Mouse (Mus musculus) G1E-ER4 (cell line): ENCODE measurements around the gene Olfr1340. TPM values are rescaled to one million over a fixed set of nuclear protein-coding genes. Genes with fewer than 3 reads are reported as not detected.

Experiments used
- GATA1 ChIP-seq: IDR thresholded peaks from one replicate; pipeline ENCODE4 v1.8.0; 2012; ENCODE audit warnings: low read length, inconsistent platforms
- polyA plus RNA-seq: library from polyadenylated mRNA; stranded (reverse); fragments of >175 nt; gene quantifications from 2 replicates; pipeline ENCODE4 v1.2.3, GENCODE M21; 2012

The Olfr1340 gene
- polyA plus RNA-seq, result not detected in 2 replicates

GRCm38 (mm10) chr4:118719838-118720237, at the start of gene Olfr1340:
Gene Olfr1340 (plus strand): TSS chr4:118720138.
- TF ChIP-seq GATA1, result no peak

GRCm38 (mm10) chr4:118687086-118687485, 32.9 kb upstream of the Olfr1340 start:
- TF ChIP-seq GATA1, result no peak

- no peak for TF ChIP-seq GATA1
Measured at GRCm38 (mm10) chr4:118692412-118692973, 27.4 kb upstream of the Olfr1340 start, which contains the start of gene Olfr1342. Gene Olfr1342 (minus strand): TSS chr4:118692756.

- TF ChIP-seq GATA1, result no peak
Measured at GRCm38 (mm10) chr4:118693812-118694211, 26.1 kb upstream of the Olfr1340 start.

GRCm38 (mm10) chr4:118703223-118703622, 16.7 kb upstream of the Olfr1340 start, which contains the start of gene Olfr1341:
Gene Olfr1341 (plus strand): TSS chr4:118703523.
- no peak for TF ChIP-seq GATA1

GRCm38 (mm10) chr4:118708086-118708485, 11.9 kb upstream of the Olfr1340 start:
- no peak for TF ChIP-seq GATA1

- no peak for TF ChIP-seq GATA1
Measured at GRCm38 (mm10) chr4:118711656-118712055, 8.3 kb upstream of the Olfr1340 start.

- TF ChIP-seq GATA1, result no peak
Measured at GRCm38 (mm10) chr4:118721742-118722483, 2.0 kb downstream of the Olfr1340 start.

- no peak for TF ChIP-seq GATA1
Measured at GRCm38 (mm10) chr4:118731875-118732274, 11.9 kb downstream of the Olfr1340 start, which contains the start of gene Olfr1339. Gene Olfr1339 (plus strand): TSS chr4:118732175.

GRCm38 (mm10) chr4:118739574-118739973, 19.6 kb downstream of the Olfr1340 start:
- no peak for TF ChIP-seq GATA1

GRCm38 (mm10) chr4:118740988-118741698, 21.2 kb downstream of the Olfr1340 start:
- TF ChIP-seq GATA1, result no peak

GRCm38 (mm10) chr4:118741881-118742280, 21.9 kb downstream of the Olfr1340 start:
- no peak for TF ChIP-seq GATA1

GRCm38 (mm10) chr4:118758637-118759036, 38.7 kb downstream of the Olfr1340 start, which contains the start of gene Olfr1338:
Gene Olfr1338 (minus strand): TSS chr4:118758737.
- TF ChIP-seq GATA1, result no peak

Other genes starting within 250 kb of the Olfr1340 start
- gene Tie1, start 230.1 kb upstream of the Olfr1340 start, polyA plus RNA-seq, result not detected in 2 replicates
- not detected in 2 replicates for gene 2610528J11Rik, start 193.1 kb upstream of the Olfr1340 start, polyA plus RNA-seq
- gene Tmem125, start 176.1 kb upstream of the Olfr1340 start, polyA plus RNA-seq, result not detected in 2 replicates
- not detected in 2 replicates for gene Cfap57, start 99.4 kb upstream of the Olfr1340 start, polyA plus RNA-seq
- gene Ebna1bp2, start 99.3 kb upstream of the Olfr1340 start, polyA plus RNA-seq, result 35.5 and 59.2 TPM in 2 replicates
- not detected in 2 replicates for gene Olfr62, start 61.2 kb upstream of the Olfr1340 start, polyA plus RNA-seq
- not detected in 2 replicates for gene Olfr1342, start 27.4 kb upstream of the Olfr1340 start, polyA plus RNA-seq
- gene Olfr1341, start 16.6 kb upstream of the Olfr1340 start, polyA plus RNA-seq, result not detected in 2 replicates
- gene Olfr1339, start 12.0 kb downstream of the Olfr1340 start, polyA plus RNA-seq, result not detected in 2 replicates
- gene Olfr1338, start 38.6 kb downstream of the Olfr1340 start, polyA plus RNA-seq, result not detected in 2 replicates
- not detected in 2 replicates for gene Olfr1337, start 62.4 kb downstream of the Olfr1340 start, polyA plus RNA-seq
- not detected in 2 replicates for gene Olfr1335, start 89.8 kb downstream of the Olfr1340 start, polyA plus RNA-seq
- gene Olfr1333, start 116.1 kb downstream of the Olfr1340 start, polyA plus RNA-seq, result not detected in 2 replicates
- not detected in 2 replicates for gene Olfr1331, start 144.5 kb downstream of the Olfr1340 start, polyA plus RNA-seq
- not detected in 2 replicates for gene Olfr1330, start 168.5 kb downstream of the Olfr1340 start, polyA plus RNA-seq
- gene Olfr1329, start 197.3 kb downstream of the Olfr1340 start, polyA plus RNA-seq, result not detected in 2 replicates
- not detected in 2 replicates for gene Olfr1328, start 218.5 kb downstream of the Olfr1340 start, polyA plus RNA-seq
- gene Lao1, start 241.4 kb downstream of the Olfr1340 start, polyA plus RNA-seq, result not detected in 2 replicates